Mouse (Mus musculus) urinary bladder, postnatal 36 days (tissue): ENCODE results near the gene Chrnb2.

ENCODE experiments used
- DNase-seq, 2 experiments: peaks; one replicate each; pipeline ENCODE4 v3.0.0; 2022; ENCODE audit warnings: low spot score in 2 of 2, mixed read lengths in 1 of 2

The Chrnb2 gene

DNA sequence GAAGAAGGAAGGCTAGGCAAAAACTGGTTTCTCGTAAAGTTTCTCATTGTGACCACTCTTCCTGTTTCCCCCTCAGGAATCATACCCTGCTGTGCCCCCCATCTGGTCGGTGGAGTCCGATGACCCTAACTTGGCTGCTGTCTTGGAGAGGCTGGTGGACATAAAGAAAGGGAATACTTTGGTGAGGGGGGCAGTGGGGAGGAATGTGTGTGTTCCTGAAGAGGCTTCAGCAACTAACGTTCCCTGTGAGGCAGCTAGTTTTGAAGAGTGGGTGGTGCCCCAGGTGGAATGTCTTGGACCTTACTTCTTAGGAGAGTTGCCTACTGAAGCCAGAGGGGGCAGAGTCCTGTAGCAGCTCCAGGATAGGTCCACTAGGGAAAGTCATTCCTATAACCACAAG, 11.6 kb upstream of the Chrnb2 start:
- no peak for DNase-seq

DNA sequence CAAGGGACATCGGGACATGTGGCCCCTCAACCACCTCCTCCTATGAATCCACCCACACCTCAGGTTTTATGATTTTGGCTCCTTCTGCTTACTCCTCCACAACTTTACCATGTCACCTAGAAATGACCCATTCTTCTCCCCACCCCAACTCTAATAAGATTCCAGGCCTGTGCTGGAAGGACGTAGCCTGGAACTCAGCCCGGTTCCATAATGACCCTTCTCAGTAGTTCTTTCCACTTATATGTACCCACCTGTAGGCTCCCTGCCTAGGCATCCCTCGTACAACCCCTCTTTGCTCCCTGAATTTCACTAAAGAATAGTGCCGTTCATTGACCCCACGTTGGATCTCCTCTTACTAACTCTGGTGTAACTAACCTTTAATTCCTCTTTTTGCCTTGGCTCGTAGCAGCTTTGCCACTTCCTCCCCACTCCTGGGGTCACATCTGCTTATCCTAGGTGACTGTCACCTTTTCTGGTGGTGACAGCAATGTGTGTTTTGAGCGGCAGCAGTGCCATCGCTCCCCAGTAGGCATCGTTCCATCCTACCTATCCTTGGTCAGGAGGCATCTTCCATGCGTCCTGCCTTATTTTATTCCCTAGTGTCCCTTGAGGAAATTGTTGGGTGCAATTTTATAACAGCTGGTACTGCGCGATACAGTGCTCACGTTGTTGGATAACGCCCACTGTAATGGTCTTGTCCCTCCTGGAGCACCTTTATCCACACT, 10.0 kb upstream of the Chrnb2 start:
- no peak for DNase-seq

DNA sequence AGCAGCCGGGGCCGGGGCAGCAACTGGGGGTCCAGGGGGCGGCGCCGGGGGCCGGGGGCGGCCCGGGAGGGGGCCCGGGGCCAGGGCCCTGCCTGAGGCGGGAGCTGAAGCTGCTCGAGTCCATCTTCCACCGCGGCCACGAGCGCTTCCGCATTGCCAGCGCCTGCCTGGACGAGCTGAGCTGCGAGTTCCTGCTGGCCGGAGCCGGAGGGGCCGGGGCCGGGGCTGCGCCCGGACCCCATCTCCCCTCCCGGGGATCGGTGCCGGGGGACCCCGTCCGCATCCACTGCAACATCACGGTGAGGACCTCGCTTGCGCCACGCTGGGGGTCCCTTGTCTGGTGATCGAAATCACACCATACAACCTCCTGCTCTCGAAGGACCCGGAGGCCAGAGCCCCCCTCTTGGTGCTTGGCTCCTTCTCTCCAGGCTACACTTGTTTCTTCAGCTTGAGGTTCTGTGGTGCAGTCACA, 9.3 kb upstream of the Chrnb2 start:
- peak; percentile 29 to 47 for DNase-seq

DNA sequence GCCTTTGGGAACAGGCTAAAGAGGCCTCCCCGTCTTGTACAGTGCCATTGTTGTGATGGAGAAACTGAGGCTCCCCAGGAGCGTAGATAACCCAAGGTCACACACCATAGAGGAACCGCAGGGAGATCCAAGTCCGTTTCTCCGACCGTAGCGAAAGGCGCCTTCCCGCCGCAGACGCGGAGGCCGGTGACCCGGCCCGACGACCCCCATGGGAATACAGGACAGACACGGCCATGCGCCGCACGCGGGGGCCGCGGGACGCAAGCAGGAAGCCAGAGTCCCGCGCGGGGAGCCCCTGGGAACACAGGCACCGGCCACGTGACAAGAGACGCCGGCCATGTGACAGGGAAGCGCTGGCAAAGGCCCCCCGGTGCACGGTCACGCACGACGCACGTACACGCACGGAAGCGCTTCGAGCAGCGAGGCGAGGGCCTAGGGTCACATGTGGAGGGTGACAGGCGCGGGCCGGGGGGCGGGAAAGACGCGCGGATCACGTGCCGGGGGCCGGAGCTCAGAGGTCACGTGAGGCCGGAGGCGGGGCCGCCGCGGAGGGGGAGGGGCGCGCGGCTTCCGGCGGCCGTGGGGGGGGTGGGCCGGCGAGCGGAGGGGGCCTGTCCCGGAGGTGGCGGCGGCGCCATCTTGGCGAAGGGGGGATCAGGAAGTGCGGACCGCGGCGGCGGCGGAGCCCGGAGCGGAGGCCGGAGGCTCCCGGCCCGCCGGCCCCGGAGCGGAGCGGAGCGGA, 8.7 kb upstream of the Chrnb2 start, which contains the start of gene Ube2q1:
Gene Ube2q1, plus strand, starts transcription at position 649 of the 742 bp plus-strand sequence.
- peak; percentile 93 to 97 for DNase-seq

DNA sequence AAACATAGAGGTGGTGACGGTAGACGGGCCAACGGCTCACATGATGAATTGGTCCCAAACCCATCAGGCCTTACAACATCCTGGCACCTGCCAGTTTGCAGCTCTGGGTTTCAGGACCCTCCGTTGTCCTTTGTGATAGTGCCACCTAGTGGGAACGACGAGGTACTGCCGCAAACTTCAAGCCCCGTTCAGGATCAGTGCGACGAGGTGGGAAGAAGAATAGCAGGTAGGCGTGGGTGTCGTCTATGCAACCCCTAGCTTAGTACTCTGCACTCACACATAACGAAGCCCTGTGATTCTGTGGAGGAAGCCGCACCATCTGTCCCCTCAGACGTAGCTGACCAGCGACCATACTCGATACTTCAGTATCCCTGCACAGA, 8.1 kb upstream of the Chrnb2 start:
- DNase-seq, result peak; percentile 61 to 71

DNA sequence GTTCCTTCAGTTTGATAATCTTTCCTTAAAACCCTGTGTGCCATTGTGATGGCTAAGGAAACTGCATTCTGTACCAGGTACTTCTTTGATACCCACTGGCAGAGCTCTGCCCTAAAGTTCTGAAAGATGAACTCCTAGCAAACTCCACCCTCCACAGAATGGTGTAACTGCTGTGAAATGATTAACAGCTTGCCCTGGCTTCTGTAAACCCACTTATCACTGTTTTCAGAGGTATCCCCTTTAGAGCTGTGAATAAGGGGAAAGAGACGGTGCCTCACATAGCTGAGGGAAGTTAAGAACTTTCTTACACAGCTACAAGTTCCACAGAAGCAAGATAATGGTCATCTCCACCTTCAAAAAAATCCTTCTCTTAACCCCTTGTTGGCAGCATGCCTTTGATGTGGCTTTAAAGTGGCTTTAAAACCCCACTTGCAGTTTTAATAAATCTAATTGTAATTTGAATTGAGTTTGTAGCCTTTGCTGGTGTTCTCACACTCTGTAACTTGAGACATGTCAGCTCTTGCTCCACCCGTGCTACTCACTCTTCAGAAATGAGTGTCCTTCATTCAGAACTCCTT, 6.1 kb upstream of the Chrnb2 start:
- no peak for DNase-seq

DNA sequence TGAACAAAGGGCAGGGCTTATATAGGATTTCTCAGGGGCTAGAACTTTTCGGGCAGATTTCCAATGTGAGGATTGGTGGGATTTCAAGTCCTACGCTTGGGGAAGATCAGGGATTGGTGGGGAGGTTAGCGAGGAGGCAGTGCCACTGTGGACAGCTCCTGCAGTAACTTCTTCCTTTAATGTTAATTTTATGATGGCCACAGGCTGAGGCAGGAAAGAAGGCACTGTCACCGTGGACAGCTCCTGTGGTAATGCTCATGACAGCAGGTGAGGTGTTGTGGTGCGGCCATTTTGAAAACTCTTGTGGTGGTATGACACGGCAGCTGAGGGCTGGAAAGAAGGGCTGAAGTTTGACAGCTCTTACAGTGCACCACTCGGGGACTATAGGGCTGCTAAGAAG, 5.2 kb upstream of the Chrnb2 start:
- no peak for DNase-seq

DNA sequence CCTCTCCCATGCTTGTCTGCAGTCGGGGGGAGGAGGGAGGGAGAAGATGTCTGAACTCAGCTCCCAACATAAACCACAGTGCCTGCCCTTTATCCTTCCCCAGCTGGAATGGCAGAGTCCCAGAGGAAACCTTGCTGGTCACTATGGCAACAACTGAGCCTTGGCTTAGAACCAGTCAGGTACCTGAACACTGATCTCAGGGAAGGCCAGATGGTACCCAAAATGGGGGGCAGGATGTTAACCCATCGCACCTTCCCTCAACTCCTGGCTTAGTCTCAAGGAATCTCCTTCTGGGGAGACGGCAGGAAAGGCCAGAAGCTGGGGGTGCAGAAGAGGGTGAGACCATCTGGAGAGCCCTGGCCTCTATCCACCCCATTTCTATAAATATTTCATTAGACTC, 4.6 kb downstream of the Chrnb2 start:
- no peak for DNase-seq

DNA sequence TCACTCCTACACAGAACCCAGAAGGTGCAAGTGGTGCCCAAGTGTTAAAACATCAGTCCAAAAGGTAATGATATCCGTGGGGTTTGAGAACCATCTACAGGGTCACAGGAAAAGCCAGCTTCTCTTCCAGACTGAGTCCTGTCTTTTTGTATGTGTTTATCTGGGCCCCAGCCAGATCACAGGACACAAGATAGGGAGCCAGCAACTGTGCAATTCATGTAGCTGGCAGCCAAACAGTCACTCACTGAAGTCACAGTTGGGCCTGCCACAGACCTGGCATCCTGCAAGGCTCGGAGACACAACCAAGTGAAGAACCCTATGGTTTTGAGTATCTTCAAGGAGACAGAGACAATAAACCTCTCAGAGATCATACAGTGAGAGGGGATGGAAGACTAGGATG, 6.6 kb downstream of the Chrnb2 start:
- DNase-seq, result no peak

DNA sequence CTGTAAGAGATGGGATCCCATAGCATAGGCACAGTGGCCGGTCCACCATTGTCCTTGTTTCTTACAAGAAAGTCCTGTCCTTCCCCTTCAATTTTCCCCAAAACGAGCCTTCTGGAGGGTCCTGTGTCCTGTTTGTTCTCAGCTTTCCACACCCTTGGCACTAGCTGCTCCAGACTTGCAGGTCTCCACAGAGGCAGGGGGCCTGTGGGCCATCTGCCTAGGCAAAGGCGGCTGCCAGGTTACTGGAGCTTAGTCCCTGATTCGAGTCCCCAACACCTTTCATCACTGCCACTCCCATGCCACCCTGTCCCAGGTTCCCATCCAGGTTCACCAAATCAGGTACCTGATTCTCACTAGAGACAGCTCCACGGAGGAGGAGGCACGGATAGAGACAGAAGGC, 9.1 kb downstream of the Chrnb2 start:
- no peak for DNase-seq

DNA sequence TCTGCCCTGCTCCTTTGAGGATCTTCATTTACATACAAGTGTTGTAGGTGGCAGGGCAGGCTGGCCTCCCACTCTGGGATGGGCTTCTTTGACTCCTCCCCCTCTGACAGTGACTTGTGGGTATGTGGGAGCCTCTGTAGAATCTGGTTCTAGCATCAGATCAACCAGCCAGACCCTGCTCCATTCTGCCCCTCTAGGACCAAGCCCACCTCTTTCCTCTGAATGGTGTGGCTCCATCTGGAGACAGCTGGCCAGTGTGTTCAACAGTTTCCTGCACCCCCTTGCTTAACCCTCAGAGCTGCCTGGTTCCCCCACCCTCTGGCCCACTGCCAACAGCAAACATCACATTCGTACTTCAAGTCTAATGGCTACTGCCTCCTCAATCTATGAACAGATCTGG, 12.1 kb downstream of the Chrnb2 start:
- DNase-seq, result no peak

DNA sequence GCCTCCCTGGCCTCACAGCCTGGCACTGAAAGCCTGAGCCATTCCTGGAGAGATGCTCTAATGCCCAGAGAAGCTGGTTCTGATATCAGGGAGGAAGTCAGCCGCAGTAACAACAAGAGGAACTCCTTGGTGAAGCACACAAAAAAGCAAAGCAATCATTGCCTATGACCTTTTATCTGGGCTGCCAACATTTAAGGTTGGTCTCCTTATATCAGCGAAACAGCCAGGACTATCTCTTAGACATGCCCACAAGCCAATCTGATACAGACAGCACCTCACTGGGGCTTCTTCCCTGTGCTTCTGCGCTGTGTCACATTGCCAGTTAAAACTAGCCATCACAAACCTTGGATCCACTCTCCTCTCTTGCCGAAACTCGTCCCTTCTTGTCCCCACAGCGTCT, 25.9 kb downstream of the Chrnb2 start:
- DNase-seq, result no peak

DNA sequence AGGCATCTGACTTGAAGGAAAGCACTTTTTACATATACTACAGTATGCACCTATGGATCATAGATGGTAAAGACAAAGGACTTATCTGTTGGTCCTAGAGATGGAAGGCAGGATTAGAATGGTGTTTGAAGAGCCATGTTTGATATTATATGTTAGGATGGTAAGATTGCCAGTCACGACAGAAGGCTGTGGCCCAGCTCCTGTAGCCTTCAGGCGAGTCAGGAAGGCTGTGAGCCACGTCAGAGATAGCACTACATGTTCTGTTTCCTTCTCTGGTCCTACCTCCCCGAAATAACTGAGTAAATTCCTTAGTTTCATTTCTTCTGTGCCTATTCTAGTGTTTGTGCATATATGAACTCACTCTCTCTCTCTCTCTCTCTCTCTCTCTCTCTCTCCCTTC, 32.3 kb downstream of the Chrnb2 start:
- no peak for DNase-seq

DNA sequence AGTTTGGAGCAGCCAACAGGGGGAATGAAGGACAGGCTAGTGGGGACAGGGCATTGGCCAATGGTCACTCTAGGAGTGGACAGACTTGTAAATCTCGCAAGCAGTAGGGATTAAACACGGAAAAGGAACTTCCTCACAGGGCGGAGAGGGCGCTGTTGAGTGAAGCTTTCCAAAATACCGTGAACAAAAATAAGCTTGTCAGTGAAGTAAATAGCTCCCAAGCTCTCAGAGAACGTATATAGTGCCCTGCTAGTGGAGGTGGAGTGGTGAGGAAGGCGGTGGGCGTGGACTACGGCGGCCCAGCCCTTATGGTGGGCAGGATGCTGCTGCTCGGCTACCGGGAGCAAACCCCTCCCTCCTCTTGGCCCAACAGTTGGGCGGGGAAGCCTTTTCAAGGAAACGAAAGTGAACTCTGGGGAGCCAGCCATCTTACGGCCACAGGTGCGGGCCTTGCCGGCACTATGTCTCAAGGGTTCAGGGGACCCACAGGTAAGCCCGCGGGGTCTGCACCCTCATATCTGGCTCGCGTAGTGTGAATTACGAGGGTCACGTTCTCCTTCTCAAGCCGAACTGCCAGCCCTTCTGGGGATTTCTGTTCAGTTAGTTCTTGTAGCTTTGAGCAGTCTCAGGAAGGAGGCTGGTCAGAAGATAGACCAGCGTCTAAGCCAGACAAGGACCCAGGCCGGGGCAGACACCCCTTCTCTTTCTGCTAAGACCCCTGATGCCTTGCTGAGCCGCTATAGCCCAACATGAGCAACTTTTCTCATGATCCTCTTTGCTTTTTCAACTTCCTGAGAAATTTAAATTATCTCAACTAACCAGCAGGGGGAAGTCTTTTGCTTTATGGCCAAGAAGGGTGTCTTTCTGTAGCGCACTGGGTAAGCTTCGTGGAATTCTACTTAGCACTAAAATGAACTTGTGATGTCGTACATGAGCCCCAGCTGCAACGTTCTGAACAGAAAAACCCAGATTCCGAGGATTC, 33.8 kb downstream of the Chrnb2 start:
- DNase-seq, result peak; percentile 86 to 92

DNA sequence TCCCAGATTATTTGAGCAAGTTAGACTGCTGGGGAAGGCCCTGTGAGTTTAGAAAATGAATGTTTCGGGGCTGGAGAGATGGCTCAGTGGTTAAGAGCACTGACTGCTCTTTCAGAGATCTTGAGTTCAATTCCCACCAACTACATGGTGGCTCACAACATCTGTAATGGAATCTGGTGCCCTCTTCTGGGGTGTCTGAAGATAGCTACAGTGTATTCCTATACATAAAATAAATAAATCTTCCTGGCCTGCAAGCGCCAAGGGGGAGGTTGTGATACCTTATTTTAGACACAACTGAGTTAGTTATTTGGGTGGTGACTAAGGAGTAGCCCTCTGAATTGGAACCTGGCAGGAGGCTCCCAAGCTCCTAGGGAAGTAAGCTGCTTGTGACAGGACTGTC, 35.6 kb downstream of the Chrnb2 start:
- no peak for DNase-seq

DNA sequence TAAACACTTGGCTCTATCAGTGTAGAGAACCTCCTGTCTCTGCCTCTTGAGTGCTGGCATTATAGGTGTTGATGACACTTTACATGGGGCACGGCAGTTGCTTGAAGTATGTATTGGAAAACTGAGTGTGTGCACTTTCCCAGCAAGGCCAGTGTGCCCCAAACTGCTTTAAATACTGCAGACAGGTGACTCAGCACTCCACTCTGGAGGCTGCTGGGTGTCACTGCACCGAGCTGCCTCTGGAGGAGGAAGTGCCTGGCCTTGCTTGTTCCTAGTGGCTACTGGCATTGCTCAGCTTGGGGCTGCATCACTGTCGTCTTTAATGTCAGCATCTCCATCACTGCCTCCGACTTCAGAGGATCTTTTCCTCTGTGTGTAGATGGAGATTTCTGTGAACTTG, 37.4 kb downstream of the Chrnb2 start:
- DNase-seq, result peak; percentile 16 to 28

DNA sequence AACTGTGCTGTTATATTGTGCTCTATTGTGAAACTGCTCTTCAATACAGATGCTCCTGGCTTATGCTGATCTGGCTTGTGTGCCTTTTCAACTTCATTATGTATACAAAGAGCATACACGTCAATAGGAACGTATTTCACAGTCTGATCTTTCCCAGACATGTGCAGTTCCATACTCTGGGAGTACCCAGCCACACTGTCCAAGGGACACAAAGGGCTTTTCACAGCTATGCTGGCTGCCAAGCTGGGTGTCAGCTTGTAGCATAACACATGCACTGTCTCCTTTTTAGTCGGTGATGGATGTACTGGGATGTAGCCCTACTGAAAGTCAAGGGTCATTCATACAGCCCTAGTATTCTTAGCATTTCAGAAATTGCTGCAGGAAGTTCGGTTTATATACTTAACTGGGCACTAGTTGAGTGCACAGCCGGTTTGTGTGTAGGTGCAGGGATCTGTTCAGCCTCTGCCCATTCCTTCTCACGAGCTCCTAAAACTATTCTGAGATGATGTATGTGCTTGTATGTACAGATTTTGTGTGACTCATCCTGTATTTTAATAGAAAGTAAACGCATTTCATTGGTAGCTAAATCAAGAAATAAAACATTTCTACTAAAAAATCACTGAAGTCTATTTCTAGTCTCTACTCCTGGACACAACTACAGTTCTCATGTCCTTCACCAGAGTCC, 40.9 kb downstream of the Chrnb2 start:
- DNase-seq, result no peak

DNA sequence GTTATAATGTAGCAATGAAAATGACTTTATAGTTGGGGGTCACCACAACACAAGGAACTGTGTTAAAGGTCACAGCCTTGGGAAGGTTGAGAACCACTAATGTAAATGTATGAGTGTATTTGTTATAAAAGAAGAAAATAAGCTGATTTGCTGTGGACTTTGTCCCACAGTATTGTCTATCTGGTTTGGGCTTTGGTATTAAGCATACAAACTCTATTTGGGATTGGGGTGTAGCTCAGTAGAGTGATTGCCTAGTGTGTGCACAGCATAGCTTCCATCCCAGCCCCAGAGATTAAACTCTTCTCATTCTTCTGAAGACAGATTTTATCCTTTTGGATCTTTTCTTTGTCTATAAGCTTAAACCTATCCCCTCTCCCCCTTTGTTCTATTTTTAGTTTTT, 42.4 kb downstream of the Chrnb2 start:
- DNase-seq, result no peak

DNA sequence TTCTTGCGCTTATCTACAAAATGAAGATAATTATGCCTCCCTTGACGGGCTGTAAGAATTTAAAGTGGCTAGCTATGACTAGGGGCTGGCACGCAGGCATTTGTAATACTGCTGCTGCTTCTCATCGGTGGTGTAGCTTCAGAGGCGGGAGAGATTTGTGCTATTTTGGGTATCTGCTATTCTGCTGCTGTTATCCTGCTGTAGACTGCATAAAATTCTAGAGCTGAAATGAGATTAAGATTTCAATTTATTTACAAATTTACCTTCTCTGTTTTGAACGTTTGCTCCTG, 48.5 kb downstream of the Chrnb2 start:
- no peak for DNase-seq

DNA sequence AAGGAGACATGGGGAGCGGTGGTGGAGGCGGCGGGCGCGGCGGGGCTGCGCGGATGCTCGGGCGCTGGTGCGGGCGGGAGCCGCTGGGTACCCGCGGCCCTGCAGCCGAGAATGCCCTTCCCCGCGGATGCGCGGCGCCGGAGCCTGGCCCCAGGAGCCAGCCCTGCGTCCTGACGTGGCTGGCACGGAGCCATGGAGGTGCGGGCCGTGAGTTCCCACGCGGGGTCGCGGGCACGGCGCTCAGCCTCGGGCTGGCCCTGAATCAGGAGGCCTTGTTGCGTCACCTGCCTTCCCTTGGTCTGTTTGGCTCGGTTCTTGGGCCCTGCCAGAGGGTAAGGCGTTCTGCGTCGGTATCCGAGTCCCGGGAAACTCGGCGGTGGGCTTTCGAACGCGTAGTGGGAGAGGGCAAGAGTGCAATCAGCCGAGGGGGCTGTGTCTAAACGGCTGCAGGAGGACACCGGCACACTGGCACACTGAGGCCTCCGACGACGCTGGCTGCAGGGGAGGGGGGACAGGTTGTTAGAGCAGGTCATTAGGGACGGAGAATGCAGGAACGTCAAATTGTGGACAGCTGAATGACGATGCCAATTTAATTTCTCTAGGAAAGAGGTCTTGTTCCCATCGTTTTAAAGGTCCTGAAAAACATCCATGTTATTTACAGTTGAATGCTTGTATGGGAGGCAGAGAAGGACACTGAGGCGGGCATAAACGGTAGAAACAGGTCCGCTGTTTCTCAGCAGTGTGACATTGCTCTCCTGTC, 49.0 kb downstream of the Chrnb2 start:
- peak; percentile 9 to 23 for DNase-seq
